Mouse (Mus musculus) kidney, adult 2 months (tissue): ENCODE data around the gene Scrt2. TPM values are rescaled to one million over a fixed set of nuclear protein-coding genes. Genes with fewer than 3 reads are reported as not detected.
A peak's percentile ranks its signal among the peaks of the same experiment; 100 is the strongest.

Experiments used
- DNase-seq: peaks from one replicate; pipeline ENCODE4 v3.0.0; 2021
- H3K27ac ChIP-seq: fragments of 200-500 bp; 2 replicates; pipeline ENCODE4 v1.5.1; 2012; ENCODE audit warnings: low read depth, low read length, control low read depth, inconsistent platforms; ENCODE audit not compliant: insufficient read depth
- H3K27me3 ChIP-seq: fragments of 200-500 bp; replicated peaks from 2 replicates; pipeline ENCODE4 v1.6.1; 2012; ENCODE audit warnings: mild to moderate bottlenecking, moderate library complexity, low read length, inconsistent platforms; ENCODE audit not compliant: control insufficient read depth, insufficient read depth
- H3K36me3 ChIP-seq: fragments of 200-500 bp; 2 replicates; pipeline ENCODE4 v1.6.1; 2012; ENCODE audit warnings: mild to moderate bottlenecking, moderate library complexity, low read length, inconsistent platforms; ENCODE audit not compliant: control insufficient read depth, insufficient read depth
- H3K4me1 ChIP-seq: fragments of 200-500 bp; 2 replicates; pipeline ENCODE4 v1.6.1; 2011; ENCODE audit warnings: low read length; ENCODE audit not compliant: control insufficient read depth, insufficient read depth
- H3K4me3 ChIP-seq: fragments of 200-500 bp; 2 replicates; pipeline ENCODE4 v1.5.1; 2011; ENCODE audit warnings: mild to moderate bottlenecking, low read depth, low read length, control low read depth; ENCODE audit not compliant: insufficient read depth
- CTCF ChIP-seq: fragments of 200-500 bp; conservative IDR thresholded peaks from 2 replicates; pipeline ENCODE4 v1.5.1; 2011; ENCODE audit warnings: low read depth, mild to moderate bottlenecking, control low read depth, low read length, moderate library complexity, mixed read lengths; ENCODE audit not compliant: insufficient read depth, insufficient read length
- POLR2A ChIP-seq: fragments of 200-500 bp; IDR thresholded peaks from one replicate; pipeline ENCODE4 v1.6.1; 2011; ENCODE audit warnings: low read depth, low read length, control low read depth
- WGBS: fragments of 180-500 bp; shearing (Covaris S2); methylation state at CpG from one replicate; pipeline ENCODE4 v1.1.7; 2018; 5-methylcytosine and 5-hydroxymethylcytosine counted together
- polyA plus RNA-seq: library from polyadenylated mRNA; depleted of rRNA; stranded (reverse); fragments of >200 nt; gene quantifications from 2 replicates; pipeline ENCODE4 v1.2.3, GENCODE M21; 2012

Gene Scrt2
- polyA plus RNA-seq, 1 experiment: not detected

DNA sequence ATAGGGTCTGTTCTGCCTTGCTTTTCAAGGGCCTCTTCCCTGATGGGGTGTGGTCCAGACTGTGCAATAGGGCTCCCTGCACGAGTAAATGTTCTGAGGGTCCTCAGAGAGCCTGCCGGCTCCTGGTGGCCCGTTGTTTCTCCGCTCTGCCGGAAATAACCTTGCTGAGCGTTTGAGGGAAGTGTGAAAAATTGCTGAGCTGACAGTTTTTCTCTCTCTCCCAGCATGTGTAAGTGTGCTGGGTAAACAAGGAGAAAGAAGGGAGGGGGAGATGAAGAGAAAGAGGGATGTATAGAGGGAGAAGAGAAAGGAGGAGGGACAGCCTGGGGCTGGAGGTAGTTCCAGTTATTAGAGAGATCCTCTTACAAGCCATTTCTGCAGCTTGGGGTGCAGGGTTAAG lies 3.0 kb downstream of the Scrt2 start:
- DNase-seq: no peak
- Histone ChIP-seq H3K36me3 (no peaks in the 10 kb centered on the region), H3K4me1 (no peaks in the 10 kb centered on the region), H3K4me3 (no peak overlapping the region), H3K27me3 (no peaks in the 10 kb centered on the region), H3K27ac (no peak overlapping the region)
- TF ChIP-seq POLR2A (no peak), CTCF (no peak)
- WGBS: 50% methylated on average over 6 of the region's 6 CpGs

DNA sequence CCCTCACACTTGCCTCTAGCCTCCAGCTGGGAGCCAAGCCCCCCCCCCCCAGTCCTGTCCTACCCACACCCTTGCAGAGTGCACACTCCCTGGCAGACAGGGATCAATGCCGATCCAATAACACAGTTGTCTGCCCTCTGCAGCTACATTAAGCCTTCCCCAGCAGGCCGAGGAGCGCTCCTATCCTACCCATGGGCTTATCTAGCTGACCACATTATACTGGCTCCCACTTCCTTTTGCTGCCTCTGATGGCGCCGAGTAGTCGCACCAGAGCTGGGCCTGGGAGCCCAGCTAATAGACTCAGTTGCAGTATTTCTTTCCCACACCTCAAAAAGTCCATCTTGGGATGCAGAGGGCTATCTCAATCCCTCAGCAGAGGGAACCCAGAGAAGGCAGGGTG lies 4.1 kb downstream of the Scrt2 start:
- 83% methylated on average over 6 of the region's 6 CpGs for WGBS
- Histone ChIP-seq H3K27ac (no peak overlapping the region), H3K4me3 (no peak overlapping the region), H3K27me3 (no peaks in the 10 kb centered on the region), H3K36me3 (no peaks in the 10 kb centered on the region), H3K4me1 (no peaks in the 10 kb centered on the region)
- DNase-seq: no peak
- TF ChIP-seq POLR2A (no peak), CTCF (no peak)

DNA sequence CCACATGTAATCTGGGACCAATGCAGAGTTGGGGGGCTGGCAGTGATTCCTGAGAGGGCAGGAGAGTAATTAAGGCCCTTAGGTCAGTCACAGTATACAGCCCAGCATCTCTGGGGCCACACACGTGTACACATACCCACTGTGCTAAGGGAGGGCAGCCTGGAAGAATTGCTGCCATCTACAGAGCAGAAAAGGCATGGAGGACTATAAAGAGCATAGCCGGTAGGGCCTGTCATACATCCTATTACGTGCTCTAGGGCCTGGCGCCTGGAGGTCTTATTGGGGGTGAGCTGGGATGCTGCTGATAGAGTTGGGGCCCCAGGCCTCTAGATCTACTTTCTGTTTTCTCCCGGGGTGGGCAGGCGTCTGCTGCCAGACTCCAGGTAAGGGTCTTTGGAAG lies 5.1 kb downstream of the Scrt2 start:
- WGBS: 73% methylated on average over 6 of the region's 6 CpGs
- Histone ChIP-seq H3K4me3 (no peak overlapping the region), H3K4me1 (no peaks in the 10 kb centered on the region), H3K36me3 (no peaks in the 10 kb centered on the region), H3K27me3 (no peaks in the 10 kb centered on the region), H3K27ac (no peak overlapping the region)
- DNase-seq: no peak
- no peak for TF ChIP-seq POLR2A
- TF ChIP-seq CTCF: no peak

DNA sequence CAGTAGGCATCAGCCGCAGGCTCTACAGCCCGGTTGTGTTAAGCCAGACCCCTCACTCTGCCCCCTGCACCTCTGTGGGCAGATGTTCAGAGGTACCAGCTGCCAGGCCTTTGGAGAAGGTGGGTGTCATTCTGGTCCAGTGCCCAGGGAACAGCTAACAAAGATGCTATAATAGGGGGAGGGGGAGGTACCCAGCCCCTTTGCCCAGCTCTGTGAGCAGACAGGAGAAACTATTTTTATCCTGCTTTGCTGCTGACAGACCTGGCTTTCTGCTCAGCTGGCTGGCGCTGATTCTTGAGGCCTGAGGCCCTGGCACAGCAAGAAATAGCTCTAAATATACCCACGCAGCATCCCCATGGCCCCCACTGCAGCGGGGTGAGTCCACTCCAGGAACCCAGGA lies 5.8 kb downstream of the Scrt2 start:
- no peak overlapping the region for H3K27ac ChIP-seq
- H3K27me3 ChIP-seq: no peaks in the 10 kb centered on the region
- no peaks in the 10 kb centered on the region for H3K4me1 ChIP-seq
- WGBS: 85% methylated on average over 5 of the region's 5 CpGs
- no peak for DNase-seq
- H3K36me3 ChIP-seq: no peaks in the 10 kb centered on the region
- TF ChIP-seq CTCF (no peak), POLR2A (no peak)
- H3K4me3 ChIP-seq: no peak overlapping the region

DNA sequence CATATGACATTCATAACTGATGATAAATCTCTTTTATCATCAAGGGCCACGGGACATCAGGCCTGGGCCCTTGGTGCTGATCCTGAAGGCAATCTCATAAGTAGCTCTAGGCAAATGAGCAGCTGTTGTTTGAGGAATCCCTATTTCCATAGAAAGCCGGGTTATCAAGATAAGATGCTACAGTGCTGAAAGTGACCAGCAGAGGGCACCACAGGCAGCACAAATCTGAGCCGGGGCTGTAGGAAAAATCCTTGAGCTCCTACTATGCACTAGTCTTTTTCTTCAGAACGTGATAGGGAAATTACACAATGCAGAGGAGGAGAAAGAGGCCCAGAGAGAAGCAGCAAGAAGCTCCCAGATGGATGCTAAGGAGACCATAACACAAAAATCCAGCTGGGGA lies 7.7 kb downstream of the Scrt2 start:
- H3K27ac ChIP-seq: no peak overlapping the region
- no peaks in the 10 kb centered on the region for H3K27me3 ChIP-seq
- no peaks in the 10 kb centered on the region for H3K36me3 ChIP-seq
- no peaks in the 10 kb centered on the region for H3K4me1 ChIP-seq
- 4% methylated on average over 4 of the region's 4 CpGs for WGBS
- peak; percentile 53 for DNase-seq
- TF ChIP-seq CTCF (peak; percentile 72), POLR2A (no peak)
- H3K4me3 ChIP-seq: no peak overlapping the region

DNA sequence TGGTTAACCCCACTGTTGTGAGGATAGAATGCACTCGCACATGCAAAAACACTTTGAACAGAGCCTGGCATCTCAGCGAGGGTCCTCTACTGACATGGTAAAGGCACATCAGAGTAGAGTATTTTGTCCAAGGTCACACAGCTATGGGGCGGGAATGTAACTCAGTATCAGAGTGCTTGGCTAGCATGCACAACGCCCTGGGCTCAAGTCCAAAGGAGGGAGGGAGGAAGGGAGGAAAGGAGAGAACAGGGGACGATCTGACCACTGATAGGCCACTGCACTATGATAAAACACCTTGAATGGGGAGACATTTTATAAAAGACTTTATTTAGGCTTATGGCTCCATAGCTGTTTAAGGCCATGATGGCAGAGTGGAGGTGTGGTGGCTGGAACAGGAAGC lies 8.3 kb downstream of the Scrt2 start:
- H3K27me3 ChIP-seq: no peaks in the 10 kb centered on the region
- H3K4me1 ChIP-seq: no peaks in the 10 kb centered on the region
- no peak overlapping the region for H3K4me3 ChIP-seq
- WGBS: 75% methylated on average over 5 of the region's 5 CpGs
- H3K36me3 ChIP-seq: no peaks in the 10 kb centered on the region
- H3K27ac ChIP-seq: no peak overlapping the region
- TF ChIP-seq POLR2A: no peak
- TF ChIP-seq CTCF: no peak
- no peak for DNase-seq

DNA sequence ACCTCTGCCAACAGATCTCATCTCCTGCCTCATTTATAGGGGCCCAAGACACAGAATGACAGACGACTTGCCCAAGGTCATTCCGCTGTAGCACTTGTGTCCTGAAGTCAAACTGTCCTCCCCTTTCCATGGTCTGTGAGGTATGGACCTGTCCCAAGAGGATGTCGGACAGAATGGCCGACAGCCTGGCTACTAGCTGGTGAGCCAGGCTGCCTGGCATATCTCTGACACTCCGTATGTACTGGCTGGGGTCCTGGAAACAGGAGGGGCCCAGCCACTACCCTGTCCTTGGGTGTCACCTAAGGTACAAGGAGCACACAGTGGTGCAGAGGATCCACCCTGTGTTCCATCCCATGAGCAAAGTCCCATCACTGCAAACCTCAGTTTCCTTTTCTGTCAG lies 9.2 kb downstream of the Scrt2 start:
- no peaks in the 10 kb centered on the region for H3K36me3 ChIP-seq
- no peak for DNase-seq
- no peak for TF ChIP-seq CTCF
- no peak for TF ChIP-seq POLR2A
- no peaks in the 10 kb centered on the region for H3K4me1 ChIP-seq
- no peak overlapping the region for H3K27ac ChIP-seq
- WGBS: 79% methylated on average over 5 of the region's 5 CpGs
- no peaks in the 10 kb centered on the region; the same call in 1 of the 2 replicates for H3K27me3 ChIP-seq
- no peak overlapping the region for H3K4me3 ChIP-seq

DNA sequence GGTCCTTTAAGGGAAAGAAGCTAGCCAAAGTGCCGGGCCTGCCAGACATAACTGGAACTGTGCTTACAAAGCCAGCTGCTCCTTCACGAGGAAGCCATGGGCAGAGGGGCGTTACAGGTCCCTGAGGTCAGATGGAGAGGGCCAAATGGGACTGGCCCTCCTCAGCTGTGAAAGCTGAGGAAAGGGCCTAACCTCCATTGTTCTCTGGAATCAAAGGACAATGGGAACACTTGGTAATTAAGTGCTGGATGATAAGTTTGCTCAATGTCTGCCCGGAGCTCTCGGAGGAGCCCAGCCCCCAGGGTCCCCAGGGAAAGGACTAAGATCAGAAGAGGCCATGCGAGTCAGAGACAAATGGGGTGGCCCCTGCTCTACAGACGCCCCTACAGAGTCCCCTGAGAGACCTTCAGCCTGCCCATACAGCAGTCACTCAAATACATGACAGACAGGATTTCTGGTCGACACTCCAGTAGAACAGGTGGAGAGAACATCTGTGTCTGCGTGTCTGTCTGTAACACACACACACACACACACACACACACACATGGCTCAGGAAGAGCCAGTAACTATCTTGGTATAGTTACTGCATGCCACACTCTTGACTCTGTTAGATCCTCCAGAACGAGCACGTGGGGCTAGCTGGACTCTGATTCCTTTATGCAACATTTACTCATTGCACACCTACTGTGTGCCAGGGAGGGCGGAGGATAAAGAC lies 10.2 kb downstream of the Scrt2 start:
- no peaks in the 10 kb centered on the region; the same call in 1 of the 2 replicates for H3K27me3 ChIP-seq
- DNase-seq: no peak
- TF ChIP-seq POLR2A: no peak
- TF ChIP-seq CTCF: no peak
- no peak overlapping the region for H3K27ac ChIP-seq
- H3K36me3 ChIP-seq: no peaks in the 10 kb centered on the region
- WGBS: 32% methylated on average over 12 of the region's 12 CpGs
- no peak overlapping the region for H3K4me3 ChIP-seq
- H3K4me1 ChIP-seq: no peaks in the 10 kb centered on the region
